Mouse (Mus musculus): ENCODE data around the gene Poc1b. TPM values are rescaled to one million over a fixed set of nuclear protein-coding genes. Genes with fewer than 3 reads are reported as not detected.

The Poc1b gene
- polyA plus RNA-seq, 1 experiment, result 11.4 TPM

- no peaks in the 10 kb centered on the region for H3K27me3 ChIP-seq (ENCODE audit: control insufficient read depth, insufficient read depth, low read length)
- H3K4me1 ChIP-seq (replicated peaks; ENCODE audit: control insufficient read depth, insufficient read depth, low read length), result peaks cover 12% of the 10 kb centered on the region
- no peaks in the 10 kb centered on the region for H3K36me3 ChIP-seq (ENCODE audit: control insufficient read depth, insufficient read depth, low read length)
- TF ChIP-seq CTCF (IDR thresholded peaks at IDR 0.05; ENCODE audit: borderline replicate concordance, control insufficient read depth, extremely low read depth, insufficient read depth, low read length, poor library complexity), result no peak
- WGBS, result 66% methylated on average over 3 of the region's 3 CpGs
- DNase-seq, result peak; percentile 77
- no peak overlapping the region for H3K4me3 ChIP-seq (ENCODE audit: control insufficient read depth, insufficient read depth, low read length)
- no peak overlapping the region for H3K27ac ChIP-seq (ENCODE audit: control insufficient read depth, insufficient read depth, low read length)
Observed at GRCm38 (mm10) chr10:99190798-99191197, 84.0 kb downstream of the Poc1b start.

- WGBS, result 25% methylated on average over 2 of the region's 2 CpGs
- TF ChIP-seq CTCF (IDR thresholded peaks at IDR 0.05; ENCODE audit: borderline replicate concordance, control insufficient read depth, extremely low read depth, insufficient read depth, low read length, poor library complexity), result no peak
- TF ChIP-seq POLR2A (IDR thresholded peaks at IDR 0.05; ENCODE audit: control insufficient read depth, extremely low read depth, insufficient read depth, low read length, poor library complexity), result no peak
- no peak for DNase-seq
- Histone ChIP-seq H3K27ac (ENCODE audit: control insufficient read depth, insufficient read depth, low read length) (no peak overlapping the region), H3K4me1 (replicated peaks; ENCODE audit: control insufficient read depth, insufficient read depth, low read length) (peaks cover 46% of the 10 kb centered on the region), H3K4me3 (ENCODE audit: control insufficient read depth, insufficient read depth, low read length) (no peak overlapping the region), H3K36me3 (ENCODE audit: control insufficient read depth, insufficient read depth, low read length) (no peaks in the 10 kb centered on the region), H3K27me3 (ENCODE audit: control insufficient read depth, insufficient read depth, low read length) (no peaks in the 10 kb centered on the region)
Observed at GRCm38 (mm10) chr10:99194451-99195055, 87.7 kb downstream of the Poc1b start.

GRCm38 (mm10) chr10:99196556-99196955, 89.7 kb downstream of the Poc1b start:
- Histone ChIP-seq H3K36me3 (ENCODE audit: control insufficient read depth, insufficient read depth, low read length) (no peaks in the 10 kb centered on the region), H3K4me3 (ENCODE audit: control insufficient read depth, insufficient read depth, low read length) (no peak overlapping the region), H3K27me3 (ENCODE audit: control insufficient read depth, insufficient read depth, low read length) (no peaks in the 10 kb centered on the region), H3K4me1 (replicated peaks; ENCODE audit: control insufficient read depth, insufficient read depth, low read length) (peaks cover 49% of the 10 kb centered on the region), H3K27ac (ENCODE audit: control insufficient read depth, insufficient read depth, low read length) (no peak overlapping the region)
- WGBS, result 94% methylated on average over 13 of the region's 13 CpGs
- TF ChIP-seq POLR2A (IDR thresholded peaks at IDR 0.05; ENCODE audit: control insufficient read depth, extremely low read depth, insufficient read depth, low read length, poor library complexity), result no peak
- no peak for TF ChIP-seq CTCF (IDR thresholded peaks at IDR 0.05; ENCODE audit: borderline replicate concordance, control insufficient read depth, extremely low read depth, insufficient read depth, low read length, poor library complexity)
- no peak for DNase-seq

GRCm38 (mm10) chr10:99197125-99197524, 90.3 kb downstream of the Poc1b start:
- 62% methylated on average over 8 of the region's 8 CpGs for WGBS
- Histone ChIP-seq H3K27me3 (ENCODE audit: control insufficient read depth, insufficient read depth, low read length) (no peaks in the 10 kb centered on the region), H3K27ac (ENCODE audit: control insufficient read depth, insufficient read depth, low read length) (peak overlapping the region; percentile 21; the same call in 1 of the 2 replicates), H3K4me3 (ENCODE audit: control insufficient read depth, insufficient read depth, low read length) (no peak overlapping the region), H3K4me1 (replicated peaks; ENCODE audit: control insufficient read depth, insufficient read depth, low read length) (peaks cover 49% of the 10 kb centered on the region), H3K36me3 (ENCODE audit: control insufficient read depth, insufficient read depth, low read length) (no peaks in the 10 kb centered on the region)
- TF ChIP-seq CTCF (IDR thresholded peaks at IDR 0.05; ENCODE audit: borderline replicate concordance, control insufficient read depth, extremely low read depth, insufficient read depth, low read length, poor library complexity), result no peak
- TF ChIP-seq POLR2A (IDR thresholded peaks at IDR 0.05; ENCODE audit: control insufficient read depth, extremely low read depth, insufficient read depth, low read length, poor library complexity), result no peak
- no peak for DNase-seq

- TF ChIP-seq CTCF (IDR thresholded peaks at IDR 0.05; ENCODE audit: borderline replicate concordance, control insufficient read depth, extremely low read depth, insufficient read depth, low read length, poor library complexity) (no peak), POLR2A (IDR thresholded peaks at IDR 0.05; ENCODE audit: control insufficient read depth, extremely low read depth, insufficient read depth, low read length, poor library complexity) (no peak)
- no peaks in the 10 kb centered on the region for H3K36me3 ChIP-seq (ENCODE audit: control insufficient read depth, insufficient read depth, low read length)
- no peak for DNase-seq
- H3K27ac ChIP-seq (ENCODE audit: control insufficient read depth, insufficient read depth, low read length), result peak overlapping the region; percentile 39; the same call in 1 of the 2 replicates
- 17% methylated on average over 9 of the region's 9 CpGs for WGBS
- no peaks in the 10 kb centered on the region for H3K27me3 ChIP-seq (ENCODE audit: control insufficient read depth, insufficient read depth, low read length)
- no peak overlapping the region for H3K4me3 ChIP-seq (ENCODE audit: control insufficient read depth, insufficient read depth, low read length)
- H3K4me1 ChIP-seq (replicated peaks; ENCODE audit: control insufficient read depth, insufficient read depth, low read length), result peaks cover 49% of the 10 kb centered on the region
Observed at GRCm38 (mm10) chr10:99197607-99198305, 90.9 kb downstream of the Poc1b start.

- no peak for DNase-seq
- Histone ChIP-seq H3K27me3 (ENCODE audit: control insufficient read depth, insufficient read depth, low read length) (no peaks in the 10 kb centered on the region), H3K4me3 (ENCODE audit: control insufficient read depth, insufficient read depth, low read length) (no peak overlapping the region), H3K4me1 (replicated peaks; ENCODE audit: control insufficient read depth, insufficient read depth, low read length) (peaks cover 50% of the 10 kb centered on the region), H3K36me3 (ENCODE audit: control insufficient read depth, insufficient read depth, low read length) (no peaks in the 10 kb centered on the region), H3K27ac (ENCODE audit: control insufficient read depth, insufficient read depth, low read length) (no peak overlapping the region)
- no peak for TF ChIP-seq POLR2A (IDR thresholded peaks at IDR 0.05; ENCODE audit: control insufficient read depth, extremely low read depth, insufficient read depth, low read length, poor library complexity)
- TF ChIP-seq CTCF (IDR thresholded peaks at IDR 0.05; ENCODE audit: borderline replicate concordance, control insufficient read depth, extremely low read depth, insufficient read depth, low read length, poor library complexity), result no peak
- 29% methylated on average over 9 of the region's 9 CpGs for WGBS
Observed at GRCm38 (mm10) chr10:99198946-99199345, 92.1 kb downstream of the Poc1b start.

All from thymus, adult 2 months (tissue).